Mouse (Mus musculus) NIH3T3 (cell line): ENCODE measurements around the gene Clip2.

ENCODE experiments used
- DNase-seq: peaks from one replicate; pipeline ENCODE4 v3.0.0-alpha.2; 2012; ENCODE audit warnings: low read depth

Clip2 gene

GRCm38 (mm10) chr5:134552110-134552972, at the start of gene Clip2:
Gene Clip2, minus strand, starts transcription at chr5:134552434.
- DNase-seq = peak; percentile 99

- DNase-seq = no peak
Observed at GRCm38 (mm10) chr5:134597711-134598110, 45.5 kb upstream of the Clip2 start.

GRCm38 (mm10) chr5:134593093-134593492, 40.9 kb upstream of the Clip2 start:
- DNase-seq = no peak

GRCm38 (mm10) chr5:134592026-134592581, 39.9 kb upstream of the Clip2 start:
- no peak for DNase-seq

GRCm38 (mm10) chr5:134589900-134590299, 37.7 kb upstream of the Clip2 start:
- no peak for DNase-seq

- no peak for DNase-seq
Observed at GRCm38 (mm10) chr5:134584798-134585197, 32.6 kb upstream of the Clip2 start.

GRCm38 (mm10) chr5:134583884-134584213, 31.6 kb upstream of the Clip2 start:
- no peak for DNase-seq

GRCm38 (mm10) chr5:134583006-134583883, 31.0 kb upstream of the Clip2 start:
- DNase-seq = peak; percentile 41

- peak; percentile 99 for DNase-seq
Observed at GRCm38 (mm10) chr5:134582221-134582907, 30.1 kb upstream of the Clip2 start.

- no peak for DNase-seq
Observed at GRCm38 (mm10) chr5:134581146-134581545, 28.9 kb upstream of the Clip2 start, which contains the start of gene Rfc2. Gene Rfc2, plus strand, starts transcription at chr5:134581366.

- DNase-seq = no peak
Observed at GRCm38 (mm10) chr5:134579135-134579534, 26.9 kb upstream of the Clip2 start.

GRCm38 (mm10) chr5:134577534-134577933, 25.3 kb upstream of the Clip2 start:
- no peak for DNase-seq

GRCm38 (mm10) chr5:134576517-134577220, 24.4 kb upstream of the Clip2 start:
- DNase-seq = peak; percentile 47

- no peak for DNase-seq
Observed at GRCm38 (mm10) chr5:134575833-134576232, 23.6 kb upstream of the Clip2 start.

- DNase-seq = no peak
Observed at GRCm38 (mm10) chr5:134572508-134573214, 20.4 kb upstream of the Clip2 start.

- DNase-seq = peak; percentile 84
Observed at GRCm38 (mm10) chr5:134571730-134572507, 19.7 kb upstream of the Clip2 start.

GRCm38 (mm10) chr5:134568964-134569491, 16.8 kb upstream of the Clip2 start:
- peak; percentile 68 for DNase-seq

- DNase-seq = no peak
Observed at GRCm38 (mm10) chr5:134568030-134568429, 15.8 kb upstream of the Clip2 start.

- no peak for DNase-seq
Observed at GRCm38 (mm10) chr5:134567445-134567844, 15.2 kb upstream of the Clip2 start.

- no peak for DNase-seq
Observed at GRCm38 (mm10) chr5:134565696-134566095, 13.5 kb upstream of the Clip2 start.
